Mouse (Mus musculus) thymus, adult 2 months (tissue): ENCODE results near the gene Nus1.

Experiments
- CTCF ChIP-seq: fragments of 200-500 bp; IDR thresholded peaks from 2 replicates; pipeline ENCODE4 v1.5.1; 2012; ENCODE audit warnings: mild to moderate bottlenecking, control low read depth, low read length, moderate library complexity, borderline replicate concordance; ENCODE audit not compliant: control insufficient read depth, poor library complexity, insufficient read depth; ENCODE audit errors: extremely low read depth
- POLR2A ChIP-seq: fragments of 200-500 bp; IDR thresholded peaks from 2 replicates; pipeline ENCODE4 v1.6.1; 2012; ENCODE audit warnings: mild to moderate bottlenecking, low read length, control low read depth, moderate library complexity; ENCODE audit not compliant: control insufficient read depth, poor library complexity, insufficient read depth; ENCODE audit errors: extremely low read depth

DNA sequence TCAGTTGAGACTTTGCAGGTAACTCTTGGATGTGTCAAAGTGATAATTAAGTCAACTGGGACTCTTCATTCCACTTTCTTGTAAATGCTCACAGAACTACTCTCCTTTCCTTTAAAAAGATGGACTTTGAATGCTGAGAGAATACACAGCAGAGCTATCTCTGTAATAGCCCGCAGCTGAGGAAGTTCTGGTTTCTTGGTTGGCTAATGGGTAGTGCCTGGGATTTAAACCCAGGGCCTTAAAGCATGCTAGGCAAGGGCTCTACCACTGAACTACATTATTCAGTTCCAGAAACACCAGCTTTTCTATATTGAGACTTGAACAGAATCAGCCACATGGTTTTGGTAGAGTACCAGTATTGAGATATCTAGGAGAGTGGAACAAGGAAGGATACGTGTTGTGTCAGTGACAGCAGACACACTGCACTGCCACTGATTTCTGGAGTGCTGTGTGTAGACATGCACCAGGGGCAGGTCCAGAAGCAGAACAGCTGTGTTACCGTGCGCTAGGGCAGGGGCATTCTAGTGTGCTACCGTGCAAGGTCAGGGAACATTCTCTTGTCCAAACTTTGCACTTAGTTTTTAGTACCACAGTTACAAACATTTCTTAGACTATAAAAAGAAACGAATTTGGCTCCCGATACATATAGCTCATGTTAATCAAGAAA, 9.1 kb downstream of the Nus1 start:
- TF ChIP-seq CTCF (no peak), POLR2A (no peak)
